Mouse (Mus musculus) ES-E14 (cell line): ENCODE measurements around the gene Armc12.

ENCODE experiments used
- CHD2 ChIP-seq: IDR thresholded peaks from 2 replicates; pipeline ENCODE4 v1.6.1; 2014; ENCODE audit warnings: mild to moderate bottlenecking, low read depth, low read length, inconsistent platforms
- MAFK ChIP-seq: IDR thresholded peaks from 2 replicates; pipeline ENCODE4 v1.6.1; 2014; ENCODE audit warnings: mild to moderate bottlenecking, low read depth, low read length, inconsistent platforms; ENCODE audit not compliant: insufficient read depth
- ZC3H11A ChIP-seq: IDR thresholded peaks from 2 replicates; pipeline ENCODE4 v1.6.1; 2012; ENCODE audit warnings: low read depth, mild to moderate bottlenecking, inconsistent platforms, low read length, borderline replicate concordance

- no peak for TF ChIP-seq MAFK
- TF ChIP-seq ZC3H11A: no peak
- TF ChIP-seq CHD2: no peak
Observed at GRCm38 (mm10) chr17:28548550-28548949, 17.9 kb downstream of the Armc12 start.
